Mouse (Mus musculus): ENCODE data around the gene Slc35b2. TPM values are rescaled to one million over a fixed set of nuclear protein-coding genes. Genes with fewer than 3 reads are reported as not detected.

Gene Slc35b2
- total and polyA plus RNA-seq, 2 experiments from 2014 or later, result 83.8 to 87.0 TPM

DNA sequence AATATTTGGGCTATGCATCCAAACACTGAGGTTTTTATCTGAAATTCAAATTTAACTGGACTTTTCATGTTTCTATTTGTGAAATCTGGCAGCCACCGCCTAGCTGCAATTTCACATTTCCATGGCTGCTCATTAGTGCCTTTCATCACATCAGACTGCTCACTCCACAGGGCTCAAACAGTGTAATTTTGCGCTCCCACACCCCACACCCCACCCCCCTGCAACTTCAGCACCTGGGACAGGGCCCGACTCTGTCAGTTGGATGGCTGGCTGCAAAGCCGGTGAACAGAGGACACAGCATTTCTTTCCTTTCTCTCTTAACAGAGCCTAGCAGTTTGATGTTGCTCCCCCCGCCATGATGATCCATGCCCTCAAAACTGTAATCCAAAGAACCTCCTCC, 27.4 kb upstream of the Slc35b2 start:
- ATAC-seq (peak; percentile 56; the same call in 1 of the 2 replicates), DNase-seq (no peak)
- TF ChIP-seq CTCF (IDR thresholded peaks at IDR 0.05; ENCODE audit: low read depth), result no peak
- no peak overlapping the region for H3K27ac ChIP-seq (ENCODE audit: low read depth, low read length)
- H3K4me2 ChIP-seq (ENCODE audit: low read depth), result no peak overlapping the region
- 13% methylated on average over 5 of the region's 5 CpGs for WGBS
- H3K4me3 ChIP-seq (ENCODE audit: low read depth, low read length), result no peak overlapping the region
- no peaks in the 10 kb centered on the region for H3K9me3 ChIP-seq (ENCODE audit: low read length)
- no peak overlapping the region for H3K9ac ChIP-seq
- no peaks in the 10 kb centered on the region for H3K27me3 ChIP-seq (ENCODE audit: insufficient read depth, low read length)
- H3K4me1 ChIP-seq (ENCODE audit: insufficient read depth), result peaks cover 4% of the 10 kb centered on the region; the same call in 1 of the 2 replicates
- no peaks in the 10 kb centered on the region for H3K36me3 ChIP-seq (ENCODE audit: insufficient read depth)

DNA sequence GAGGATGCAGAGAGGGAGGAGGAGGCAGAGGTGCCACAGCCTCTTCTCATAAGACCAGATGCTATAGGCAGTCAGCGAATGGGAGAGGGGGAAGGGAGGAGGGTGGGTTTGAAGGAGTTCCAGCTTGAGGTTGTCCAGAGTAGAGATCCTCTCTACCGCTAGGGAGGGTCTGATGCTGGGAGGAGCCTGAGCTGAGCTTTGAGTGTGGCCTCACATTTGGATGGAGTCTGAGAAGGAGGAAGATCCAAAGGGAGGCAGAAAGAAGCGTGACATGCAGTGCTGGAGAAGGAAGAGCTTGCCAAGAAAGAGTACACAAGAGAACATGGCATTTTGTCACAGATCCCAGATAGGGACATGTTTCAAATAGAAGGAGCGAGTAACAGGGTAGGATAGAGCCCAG, 25.3 kb upstream of the Slc35b2 start:
- Histone ChIP-seq H3K4me3 (ENCODE audit: low read depth, low read length) (no peak overlapping the region), H3K27me3 (ENCODE audit: insufficient read depth, low read length) (no peaks in the 10 kb centered on the region), H3K4me2 (ENCODE audit: low read depth) (no peak overlapping the region), H3K27ac (ENCODE audit: low read depth, low read length) (no peak overlapping the region), H3K36me3 (ENCODE audit: insufficient read depth) (no peaks in the 10 kb centered on the region; the same call in 1 of the 2 replicates), H3K4me1 (ENCODE audit: insufficient read depth) (peaks cover 4% of the 10 kb centered on the region; the same call in 1 of the 2 replicates), H3K9me3 (ENCODE audit: low read length) (no peaks in the 10 kb centered on the region), H3K9ac (no peak overlapping the region)
- WGBS, result 58% methylated on average over 4 of the region's 4 CpGs
- DNase-seq, result no peak
- no peak for TF ChIP-seq CTCF (IDR thresholded peaks at IDR 0.05; ENCODE audit: low read depth)
- ATAC-seq, result no peak; the same call in 1 of the 2 replicates

DNA sequence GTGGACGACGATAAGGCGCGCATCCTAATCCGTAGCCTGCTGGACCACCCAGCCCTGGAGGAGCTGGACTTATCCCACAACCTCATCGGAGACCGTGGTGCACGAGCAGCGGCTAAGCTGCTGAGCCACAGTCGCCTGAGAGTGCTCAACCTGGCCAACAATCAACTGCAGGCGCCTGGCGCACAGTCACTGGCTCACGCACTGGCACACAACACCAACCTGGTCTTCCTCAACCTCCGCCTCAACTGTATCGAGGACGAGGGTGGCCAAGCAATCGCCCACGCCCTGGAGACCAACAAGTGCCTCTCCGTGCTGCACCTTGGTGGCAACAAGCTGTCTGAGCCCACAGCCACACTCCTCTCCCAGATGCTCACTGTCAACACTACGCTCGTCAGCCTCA, 24.0 kb upstream of the Slc35b2 start:
- TF ChIP-seq CTCF (IDR thresholded peaks at IDR 0.05; ENCODE audit: low read depth), result no peak
- no peaks in the 10 kb centered on the region for H3K9me3 ChIP-seq (ENCODE audit: low read length)
- 78% methylated on average over 21 of the region's 21 CpGs for WGBS
- H3K36me3 ChIP-seq (ENCODE audit: insufficient read depth), result peaks cover 5% of the 10 kb centered on the region
- DNase-seq, result no peak
- H3K27me3 ChIP-seq (ENCODE audit: insufficient read depth, low read length), result no peaks in the 10 kb centered on the region
- no peak for ATAC-seq
- H3K4me1 ChIP-seq (ENCODE audit: insufficient read depth), result peaks cover 4% of the 10 kb centered on the region; the same call in 1 of the 2 replicates
- no peak overlapping the region for H3K9ac ChIP-seq
- no peak overlapping the region for H3K4me2 ChIP-seq (ENCODE audit: low read depth)
- H3K27ac ChIP-seq (ENCODE audit: low read depth, low read length), result no peak overlapping the region
- H3K4me3 ChIP-seq (ENCODE audit: low read depth, low read length), result no peak overlapping the region

DNA sequence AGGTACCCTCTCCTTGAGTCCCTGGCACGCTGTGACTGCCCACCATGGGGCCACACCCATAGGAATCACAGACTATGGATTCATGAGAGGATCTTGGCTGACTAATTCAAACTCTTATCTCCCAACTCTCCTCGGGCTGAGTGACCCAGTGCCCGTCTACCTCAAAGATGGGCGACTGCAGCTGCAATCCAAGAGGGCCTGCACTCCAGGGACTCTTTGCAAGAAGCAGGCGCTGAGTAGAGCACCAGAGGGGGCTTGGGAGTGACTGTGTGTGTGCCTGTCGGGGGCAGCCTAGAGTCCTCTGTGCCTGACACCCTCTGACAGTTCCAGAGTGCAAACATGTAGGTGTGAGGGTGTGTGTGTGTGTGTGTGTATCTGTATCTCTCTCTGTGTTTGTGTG, 21.5 kb upstream of the Slc35b2 start:
- Histone ChIP-seq H3K27ac (ENCODE audit: low read depth, low read length) (0 out of 2 replicates have a peak overlapping the region, but pooled peaks have one; percentile 0), H3K4me1 (ENCODE audit: insufficient read depth) (0 out of 2 replicates have a peak, but pooled peaks cover 3% of the 10 kb centered on the region), H3K9me3 (ENCODE audit: low read length) (no peaks in the 10 kb centered on the region), H3K9ac (no peak overlapping the region), H3K36me3 (ENCODE audit: insufficient read depth) (peaks cover 28% of the 10 kb centered on the region), H3K4me3 (ENCODE audit: low read depth, low read length) (no peak overlapping the region), H3K27me3 (ENCODE audit: insufficient read depth, low read length) (no peaks in the 10 kb centered on the region), H3K4me2 (ENCODE audit: low read depth) (no peak overlapping the region)
- WGBS, result 45% methylated on average over 6 of the region's 6 CpGs
- no peak for ATAC-seq
- TF ChIP-seq CTCF (IDR thresholded peaks at IDR 0.05; ENCODE audit: low read depth), result peak; percentile 15; the same call in 1 of the 2 replicates
- no peak for DNase-seq

DNA sequence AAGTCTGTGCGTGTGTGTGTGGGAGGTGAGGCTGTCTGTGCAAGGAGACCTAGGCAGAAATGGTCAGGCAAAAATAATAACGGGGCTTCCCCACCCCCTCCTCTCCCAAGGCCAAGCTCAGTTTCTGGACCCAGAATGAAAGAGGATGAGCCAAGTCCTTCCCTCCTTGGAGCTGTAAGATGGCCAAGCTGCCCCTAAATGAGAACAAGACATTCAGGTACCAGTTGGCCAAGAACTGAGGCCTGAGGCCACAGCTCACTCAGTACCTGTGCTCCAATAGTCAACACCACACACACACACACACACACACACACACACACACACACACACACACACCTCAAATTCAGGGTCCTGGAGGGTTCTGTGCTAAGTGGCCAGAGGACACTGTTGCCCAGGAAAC, 21.0 kb upstream of the Slc35b2 start:
- H3K4me1 ChIP-seq (ENCODE audit: insufficient read depth), result peaks cover 4% of the 10 kb centered on the region
- WGBS, result 69% methylated on average over 2 of the region's 2 CpGs
- H3K36me3 ChIP-seq (ENCODE audit: insufficient read depth), result peaks cover 28% of the 10 kb centered on the region
- H3K9ac ChIP-seq, result no peak overlapping the region
- ATAC-seq, result no peak
- H3K4me3 ChIP-seq (ENCODE audit: low read depth, low read length), result no peak overlapping the region
- H3K4me2 ChIP-seq (ENCODE audit: low read depth), result no peak overlapping the region
- TF ChIP-seq CTCF (IDR thresholded peaks at IDR 0.05; ENCODE audit: low read depth), result no peak
- H3K27me3 ChIP-seq (ENCODE audit: insufficient read depth, low read length), result no peaks in the 10 kb centered on the region
- no peak overlapping the region for H3K27ac ChIP-seq (ENCODE audit: low read depth, low read length)
- no peak for DNase-seq
- no peaks in the 10 kb centered on the region for H3K9me3 ChIP-seq (ENCODE audit: low read length)

DNA sequence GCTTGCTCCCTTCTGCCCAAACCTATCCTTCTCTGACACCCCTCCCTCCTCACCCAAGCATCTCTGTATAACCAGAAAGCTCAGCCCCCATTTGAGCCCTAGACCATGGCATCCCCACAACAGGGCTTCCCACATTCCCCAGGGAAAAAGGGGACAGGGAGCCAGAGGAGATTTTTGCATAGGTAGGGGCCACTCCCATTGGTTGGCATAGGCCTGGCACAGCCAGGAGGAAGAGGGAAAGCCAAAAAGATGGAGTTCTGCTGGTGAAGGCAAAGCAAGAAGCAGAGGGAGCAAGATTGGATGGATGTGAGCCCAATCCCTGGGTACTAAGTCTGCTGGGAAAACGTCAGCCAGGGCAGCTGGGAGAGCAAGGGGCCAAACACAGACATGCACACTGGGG, 20.6 kb upstream of the Slc35b2 start:
- peaks cover 28% of the 10 kb centered on the region for H3K36me3 ChIP-seq (ENCODE audit: insufficient read depth)
- no peak for TF ChIP-seq CTCF (IDR thresholded peaks at IDR 0.05; ENCODE audit: low read depth)
- DNase-seq, result no peak
- ATAC-seq, result no peak
- no peaks in the 10 kb centered on the region for H3K9me3 ChIP-seq (ENCODE audit: low read length)
- no peak overlapping the region for H3K27ac ChIP-seq (ENCODE audit: low read depth, low read length)
- peaks cover 8% of the 10 kb centered on the region for H3K4me1 ChIP-seq (ENCODE audit: insufficient read depth)
- H3K4me3 ChIP-seq (ENCODE audit: low read depth, low read length), result no peak overlapping the region
- no peaks in the 10 kb centered on the region for H3K27me3 ChIP-seq (ENCODE audit: insufficient read depth, low read length)
- no peak overlapping the region for H3K4me2 ChIP-seq (ENCODE audit: low read depth)
- 27% methylated on average over 1 of the region's 1 CpGs for WGBS
- no peak overlapping the region for H3K9ac ChIP-seq

DNA sequence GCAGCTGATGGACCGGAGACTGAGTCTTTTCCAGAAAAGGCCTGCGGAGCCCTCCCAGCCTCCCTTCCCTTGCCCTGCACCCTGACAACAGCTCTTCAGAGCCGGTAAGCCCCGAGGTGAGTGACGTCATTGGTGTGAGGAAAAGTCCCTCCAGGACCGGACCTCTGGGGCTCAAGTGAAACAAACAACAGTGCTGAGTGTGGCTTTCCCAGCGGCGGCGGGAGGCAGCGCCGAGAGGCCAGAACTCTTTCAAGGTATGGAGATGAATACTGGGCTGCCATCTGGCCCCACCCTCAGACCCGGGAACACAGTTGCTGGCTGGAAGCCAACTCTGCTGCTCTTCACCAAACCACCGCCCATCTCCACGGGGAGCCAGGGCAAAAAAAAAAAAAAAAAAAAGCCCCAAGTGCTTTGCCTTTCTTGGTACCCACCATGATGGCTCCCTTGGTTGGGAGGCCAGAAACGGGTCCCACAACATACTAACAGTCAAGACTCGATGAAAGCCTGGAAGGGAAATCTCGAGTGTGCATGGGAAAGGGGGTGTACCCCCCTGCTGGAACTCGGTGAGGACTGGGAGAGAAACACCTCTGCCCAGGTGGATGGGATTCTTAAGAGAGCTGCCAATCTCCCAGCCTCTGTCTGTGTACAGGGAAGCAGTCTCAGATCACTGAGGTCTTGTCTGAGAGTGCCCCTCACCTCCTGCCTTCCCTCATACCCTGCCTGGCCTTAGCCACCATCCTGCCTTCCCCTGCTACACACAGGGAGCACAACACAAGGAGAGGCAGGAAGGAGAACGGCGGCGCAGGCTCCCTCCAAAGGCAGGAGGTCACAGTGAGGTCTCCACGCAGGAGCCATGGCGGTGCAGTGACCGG, 19.4 kb upstream of the Slc35b2 start:
- H3K4me1 ChIP-seq (ENCODE audit: insufficient read depth), result peaks cover 11% of the 10 kb centered on the region
- DNase-seq, result no peak
- no peaks in the 10 kb centered on the region for H3K9me3 ChIP-seq (ENCODE audit: low read length)
- 15% methylated on average over 24 of the region's 24 CpGs for WGBS
- TF ChIP-seq CTCF (IDR thresholded peaks at IDR 0.05; ENCODE audit: low read depth), result no peak
- no peak overlapping the region for H3K4me3 ChIP-seq (ENCODE audit: low read depth, low read length)
- peak overlapping the region; percentile 5; the same call in 1 of the 2 replicates for H3K27ac ChIP-seq (ENCODE audit: low read depth, low read length)
- H3K27me3 ChIP-seq (ENCODE audit: insufficient read depth, low read length), result no peaks in the 10 kb centered on the region
- 0 out of 2 replicates have a peak overlapping the region, but pooled peaks have one; percentile 15 for H3K4me2 ChIP-seq (ENCODE audit: low read depth)
- no peak overlapping the region for H3K9ac ChIP-seq
- ATAC-seq, result no peak
- H3K36me3 ChIP-seq (ENCODE audit: insufficient read depth), result peaks cover 28% of the 10 kb centered on the region
